Mouse (Mus musculus): ENCODE results near the gene Rbpms2.

The Rbpms2 gene

GRCm38 (mm10) chr9:65692959-65693603 is 63.6 kb downstream of the Rbpms2 start:
- DNase-seq (ENCODE audit: extremely low spot score, low read depth, low spot score), result no peak

DNA sequence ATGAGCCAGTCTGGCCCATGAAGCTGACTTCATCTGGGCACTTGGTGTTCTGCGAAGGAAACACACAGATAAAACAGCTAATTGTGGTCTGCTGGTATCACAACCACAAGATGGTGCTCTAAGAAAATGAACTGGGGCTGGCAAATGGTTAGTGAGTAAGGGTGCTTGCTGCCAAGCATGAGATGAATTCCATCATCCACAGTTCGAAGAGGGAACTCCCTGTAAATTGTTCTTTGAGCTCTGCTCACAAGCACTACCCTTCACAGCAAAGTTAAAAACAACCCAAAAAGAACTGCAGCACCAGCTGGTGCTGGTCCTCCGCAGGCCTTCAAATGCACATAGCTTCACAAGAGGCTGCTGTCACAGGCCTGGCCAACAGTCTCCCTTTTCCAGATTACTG is 66.2 kb downstream of the Rbpms2 start:
- DNase-seq (ENCODE audit: extremely low spot score, low read depth, low spot score), result no peak

DNA sequence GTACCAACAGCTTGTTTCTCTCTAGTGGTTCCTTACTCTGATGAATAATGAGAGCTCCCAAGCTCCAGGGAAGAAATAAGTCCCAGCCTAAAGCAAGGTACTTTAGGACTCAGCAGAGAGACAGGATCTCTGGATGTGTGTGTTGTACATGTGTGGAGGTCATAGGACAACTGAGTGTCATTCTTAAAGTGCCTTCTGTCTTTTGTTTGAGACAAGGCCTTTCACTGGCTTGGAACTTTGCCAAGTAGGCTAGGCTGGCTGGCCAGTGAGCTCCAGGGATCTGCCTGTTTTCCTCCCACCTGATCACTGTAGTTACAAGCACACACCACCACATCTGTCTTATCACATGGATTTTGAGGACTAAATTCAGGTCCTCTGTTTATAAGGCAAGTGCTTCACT is 66.9 kb downstream of the Rbpms2 start:
- DNase-seq (ENCODE audit: extremely low spot score, low read depth, low spot score), result no peak

DNA sequence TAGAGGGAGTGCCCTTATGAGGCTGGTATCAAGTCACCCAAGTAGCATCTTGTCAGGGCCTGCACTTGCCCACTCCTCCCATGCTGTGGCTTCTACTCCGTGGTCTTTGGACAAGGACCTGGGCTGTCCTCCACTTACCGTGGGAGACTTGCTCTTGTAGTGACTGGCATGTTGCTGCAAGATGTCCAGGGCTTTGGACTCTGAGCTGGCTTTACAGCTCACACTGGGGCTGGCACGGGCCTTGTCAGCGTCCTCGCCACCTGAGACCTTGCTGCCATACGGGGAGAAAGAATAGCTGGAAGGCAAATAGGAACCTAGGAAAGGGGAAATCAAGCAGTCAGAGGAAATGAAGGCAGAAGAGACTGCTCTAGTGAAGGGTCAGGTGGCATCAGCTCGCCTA is 67.9 kb downstream of the Rbpms2 start:
- no peak for DNase-seq (ENCODE audit: extremely low spot score, low read depth, low spot score)

- no peak for DNase-seq (ENCODE audit: extremely low spot score, low read depth, low spot score)
These were observed 68.5 kb downstream of the Rbpms2 start for GRCm38 (mm10) chr9:65697992-65698391.

DNA sequence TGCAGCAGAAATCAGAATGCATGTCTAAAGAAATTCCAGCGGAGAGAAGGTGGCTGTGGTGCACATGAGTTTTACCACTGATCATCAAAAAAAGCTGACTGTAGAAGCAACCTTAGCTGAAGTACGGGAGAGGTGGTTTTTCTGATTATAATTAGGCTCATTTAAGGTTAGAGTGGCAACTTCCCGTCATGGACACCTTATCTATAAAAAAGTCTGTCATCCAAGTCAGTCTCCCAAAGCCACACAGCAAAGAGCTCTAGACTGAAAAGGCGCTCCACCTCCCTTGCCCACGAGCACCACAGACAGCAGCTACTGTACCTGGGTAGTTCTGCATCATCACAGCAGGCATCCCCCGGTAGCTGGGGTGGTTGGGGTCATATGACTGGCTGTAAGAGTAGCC is 71.1 kb downstream of the Rbpms2 start:
- no peak for DNase-seq (ENCODE audit: extremely low spot score, low read depth, low spot score)

GRCm38 (mm10) chr9:65702286-65702685 is 72.8 kb downstream of the Rbpms2 start:
- DNase-seq (ENCODE audit: extremely low spot score, low read depth, low spot score), result no peak

- DNase-seq (ENCODE audit: extremely low spot score, low read depth, low spot score), result no peak
These were observed 73.8 kb downstream of the Rbpms2 start for GRCm38 (mm10) chr9:65703241-65703640.

GRCm38 (mm10) chr9:65703926-65704595 is 74.6 kb downstream of the Rbpms2 start:
- DNase-seq (ENCODE audit: extremely low spot score, low read depth, low spot score), result no peak

Data from hindlimb bud, embryonic 11.5 days (tissue).